Mouse (Mus musculus): ENCODE measurements around the gene Amtn. TPM values are rescaled to one million over a fixed set of nuclear protein-coding genes. Genes with fewer than 3 reads are reported as not detected.

The Amtn gene
- total and polyA plus RNA-seq, 3 experiments = 0.34 TPM; not detected in 2

GRCm38 (mm10) chr5:88426753-88427152 is 50.8 kb downstream of the Amtn start:
- Histone ChIP-seq H3K79me2 (replicated peaks; ENCODE audit: control insufficient read depth, extremely low read depth, insufficient read depth, poor library complexity, severe bottlenecking) (no peaks in the 10 kb centered on the region), H3K27ac (ENCODE audit: insufficient read depth, low read depth) (no peak overlapping the region), H3K36me3 (replicated peaks in 1 of 2; ENCODE audit: control insufficient read depth in 1 of 2, insufficient read depth in 1 of 2, low read length in 1 of 2) (no peaks in the 10 kb centered on the region), H3K4me1 (ENCODE audit: control insufficient read depth in 1 of 2, insufficient read depth in 2 of 2) (peaks cover 0 to 7% of the 10 kb centered on the region in 2 experiments; a peak in 2 of 4 replicates), H3K27me3 (replicated peaks) (no peaks in the 10 kb centered on the region), H3K9ac (ENCODE audit: insufficient read depth, low read depth) (no peak overlapping the region), H3K4me2 (ENCODE audit: insufficient read depth, low read depth, poor library complexity, severe bottlenecking) (no peak overlapping the region), H3K9me3 (replicated peaks; ENCODE audit: low read length) (no peaks in the 10 kb centered on the region), H3K4me3 (replicated peaks in 1 of 3; ENCODE audit: low read depth in 2 of 3, low read length in 2 of 3, poor library complexity in 1 of 3) (no peak overlapping the region)
- dilution Hi-C loops (cut with MboI; ENCODE audit: extremely low pct_ligation_motif_present, extremely low pct_unique_long_range_greater_than_20kb, low sequenced_read_pairs) = no loop called here
- in situ Hi-C loops (cut with MboI; ENCODE audit: low pct_ligation_motif_present, low pct_unique_long_range_greater_than_20kb, low sequenced_read_pairs) = no loop called here
- DNase-seq (ENCODE audit: extremely low read depth) = no peak
- TF ChIP-seq KAT2A (IDR thresholded peaks at IDR 0.05; ENCODE audit: insufficient replicate concordance, low read length) = no peak
- TF ChIP-seq POLR2A (IDR thresholded peaks at IDR 0.05; ENCODE audit: low read depth, low read length) = no peak
- no peak for TF ChIP-seq RAD21 (IDR thresholded peaks at IDR 0.05; ENCODE audit: low read depth, low read length)
- no peak for TF ChIP-seq MAZ (IDR thresholded peaks at IDR 0.05; ENCODE audit: low read depth, low read length)
- TF ChIP-seq HCFC1 (IDR thresholded peaks at IDR 0.05; ENCODE audit: low read depth, low read length) = no peak
- TF ChIP-seq ELF1 (IDR thresholded peaks at IDR 0.05; ENCODE audit: low read depth, low read length) = no peak
- no peak for TF ChIP-seq SIN3A (IDR thresholded peaks at IDR 0.05; ENCODE audit: low read length)
- no peak for TF ChIP-seq ZMIZ1 (IDR thresholded peaks at IDR 0.05; ENCODE audit: low read depth, low read length)
- no peak for TF ChIP-seq MYC (IDR thresholded peaks at IDR 0.05; ENCODE audit: low read depth, low read length)
- TF ChIP-seq USF2 (conservative IDR thresholded peaks at IDR 0.05; ENCODE audit: low read depth, low read length) = no peak
- TF ChIP-seq ZNF384 (IDR thresholded peaks at IDR 0.05; ENCODE audit: low read depth, low read length) = no peak
- TF ChIP-seq IRF4 (IDR thresholded peaks at IDR 0.05; ENCODE audit: low read depth, low read length) = no peak
- no peak for TF ChIP-seq PAX5 (IDR thresholded peaks at IDR 0.05; ENCODE audit: low read length)

Other genes with a start within 250 kb of the Amtn start
- gene Gm11115, start 222.0 kb upstream of the Amtn start, total RNA-seq (2012; rRNA removed) = not detected in 2 replicates
- not detected in 2 replicates for gene Gm11115, start 222.0 kb upstream of the Amtn start, total RNA-seq (2014; rRNA removed)
- gene Gm11115, start 222.0 kb upstream of the Amtn start, polyA plus RNA-seq (2012; ENCODE audit: insufficient read length, low read depth) = not detected in 2 replicates
- not detected in 2 replicates for gene Gm7714, start 107.2 kb upstream of the Amtn start, total RNA-seq (2012; rRNA removed)
- not detected in 2 replicates for gene Gm7714, start 107.2 kb upstream of the Amtn start, total RNA-seq (2014; rRNA removed)
- gene Gm7714, start 107.2 kb upstream of the Amtn start, polyA plus RNA-seq (2012; ENCODE audit: insufficient read length, low read depth) = not detected in 2 replicates
- not detected in 2 replicates for gene Prol1, start 58.8 kb upstream of the Amtn start, total RNA-seq (2012; rRNA removed)
- not detected in 2 replicates for gene Prol1, start 58.8 kb upstream of the Amtn start, total RNA-seq (2014; rRNA removed)
- not detected in 2 replicates for gene Prol1, start 58.8 kb upstream of the Amtn start, polyA plus RNA-seq (2012; ENCODE audit: insufficient read length, low read depth)
- gene Ambn, start 79.9 kb downstream of the Amtn start, total RNA-seq (2012; rRNA removed) = 0.08 TPM in 1 of 2 replicates, not detected in the other
- gene Ambn, start 79.9 kb downstream of the Amtn start, total RNA-seq (2014; rRNA removed) = 0.20 TPM in 1 of 2 replicates, not detected in the other
- gene Ambn, start 79.9 kb downstream of the Amtn start, polyA plus RNA-seq (2012; ENCODE audit: insufficient read length, low read depth) = not detected in 2 replicates
- gene Enam, start 111.9 kb downstream of the Amtn start, total RNA-seq (2012; rRNA removed) = 0.04 TPM in 2 replicates
- not detected in 2 replicates for gene Enam, start 111.9 kb downstream of the Amtn start, total RNA-seq (2014; rRNA removed)
- 0.09 TPM in 1 of 2 replicates, not detected in the other for gene Enam, start 111.9 kb downstream of the Amtn start, polyA plus RNA-seq (2012; ENCODE audit: insufficient read length, low read depth)
- 477 and 729 TPM in 2 replicates for gene Jchain, start 151.8 kb downstream of the Amtn start, total RNA-seq (2012; rRNA removed)
- 1,234 and 1,319 TPM in 2 replicates for gene Jchain, start 151.8 kb downstream of the Amtn start, total RNA-seq (2014; rRNA removed)
- 336 and 364 TPM in 2 replicates for gene Jchain, start 151.8 kb downstream of the Amtn start, polyA plus RNA-seq (2012; ENCODE audit: insufficient read length, low read depth)
- 66.6 and 90.4 TPM in 2 replicates for gene Utp3, start 178.4 kb downstream of the Amtn start, total RNA-seq (2012; rRNA removed)
- 55.5 and 55.9 TPM in 2 replicates for gene Utp3, start 178.4 kb downstream of the Amtn start, total RNA-seq (2014; rRNA removed)
- gene Utp3, start 178.4 kb downstream of the Amtn start, polyA plus RNA-seq (2012; ENCODE audit: insufficient read length, low read depth) = 169 and 197 TPM in 2 replicates
- gene Rufy3, start 188.9 kb downstream of the Amtn start, total RNA-seq (2012; rRNA removed) = 13.6 and 17.2 TPM in 2 replicates
- 17.4 and 19.9 TPM in 2 replicates for gene Rufy3, start 188.9 kb downstream of the Amtn start, total RNA-seq (2014; rRNA removed)
- 21.8 and 22.3 TPM in 2 replicates for gene Rufy3, start 188.9 kb downstream of the Amtn start, polyA plus RNA-seq (2012; ENCODE audit: insufficient read length, low read depth)

Measured in CH12.LX (cell line).